Mouse (Mus musculus) common myeloid progenitor, adult 5-6 weeks (primary cell): ENCODE results near the gene Gm21854. TPM values are rescaled to one million over a fixed set of nuclear protein-coding genes. Genes with fewer than 3 reads are reported as not detected.
"Not testable (repeated sequence)": the region's sequence is repeated elsewhere in the genome, so short reads cannot be mapped to it uniquely, and the experiment has no call there.

ENCODE experiments used
- ATAC-seq: replicated peaks from 2 replicates; pipeline ENCODE4 v1.8.0; 2016; ENCODE audit warnings: low read depth, mild to moderate bottlenecking, moderate TSS enrichment, inconsistent platforms; ENCODE audit not compliant: poor library complexity, severe bottlenecking
- total RNA-seq: library from RNA; stranded (forward); fragments of 200-1000, 187-1606 nt; gene quantifications from 2 replicates; pipeline ENCODE4 v1.2.3, GENCODE M21; 2017

Gene Gm21854
- total RNA-seq: not detected in 2 replicates

- ATAC-seq: not testable (repeated sequence)
These were observed at the start of gene Gm21854 for GRCm38 (mm10) chrY:5656686-5657085. TSS of gene Gm21854 (plus strand) at chrY:5656986.

Other genes starting within 250 kb of the Gm21854 start
- not detected in 2 replicates for gene Gm20914, start 69.0 kb downstream of the Gm21854 start, total RNA-seq
- not detected in 2 replicates for gene Gm28171, start 136.4 kb downstream of the Gm21854 start, total RNA-seq